Mouse (Mus musculus) stomach, postnatal 0 days (tissue): ENCODE measurements around the gene Ffar2. TPM values are rescaled to one million over a fixed set of nuclear protein-coding genes. Genes with fewer than 3 reads are reported as not detected.

ENCODE experiments used
- ATAC-seq: fragments of 200-750 bp; cut with Nextera tagmentation; 2 replicates; pipeline ENCODE4 v1.8.0; 2017; ENCODE audit not compliant: low FRiP score, low TSS enrichment
- DNase-seq: peaks from one replicate; pipeline ENCODE4 v3.0.0-alpha.2; 2016; ENCODE audit warnings: low spot score
- H3K27ac ChIP-seq: fragments of 300-500 bp; sonication (generic); replicated peaks from 2 replicates; pipeline ENCODE4 v1.5.1; 2014; ENCODE audit warnings: mild to moderate bottlenecking, control low read depth
- H3K27me3 ChIP-seq: fragments of 300-500 bp; sonication (generic); 2 replicates; pipeline ENCODE4 v1.6.1; 2014; ENCODE audit warnings: low read length; ENCODE audit not compliant: control insufficient read depth, insufficient read depth
- H3K36me3 ChIP-seq: fragments of 300-500 bp; sonication (generic); 2 replicates; pipeline ENCODE4 v1.6.1; 2014; ENCODE audit warnings: low read length, mixed read lengths; ENCODE audit not compliant: control insufficient read depth, insufficient read depth
- H3K4me1 ChIP-seq: fragments of 300-500 bp; sonication (generic); replicated peaks from 2 replicates; pipeline ENCODE4 v1.6.1; 2014; ENCODE audit warnings: antibody characterized with exemption; ENCODE audit not compliant: control insufficient read depth, insufficient read depth
- H3K4me2 ChIP-seq: fragments of 300-500 bp; sonication (generic); replicated peaks from 2 replicates; pipeline ENCODE4 v1.6.1; 2014; ENCODE audit warnings: low read depth, mild to moderate bottlenecking, control low read depth, moderate library complexity
- H3K4me3 ChIP-seq: fragments of 300-500 bp; sonication (generic); 2 replicates; pipeline ENCODE4 v1.5.1; 2014; ENCODE audit warnings: low read depth, low read length, control low read depth
- H3K9ac ChIP-seq: fragments of 300-500 bp; sonication (generic); 2 replicates; pipeline ENCODE4 v1.6.1; 2014; ENCODE audit warnings: mild to moderate bottlenecking, low read length, control low read depth, mixed read lengths
- H3K9me3 ChIP-seq: fragments of 300-500 bp; sonication (generic); 2 replicates; pipeline ENCODE4 v1.6.1; 2016; ENCODE audit warnings: low read length; ENCODE audit not compliant: control insufficient read depth
- CTCF ChIP-seq: IDR thresholded peaks from 2 replicates; pipeline ENCODE4 v1.5.1; 2016; ENCODE audit warnings: antibody characterized with exemption, low read depth, mild to moderate bottlenecking, moderate library complexity
- EP300 ChIP-seq: optimal IDR thresholded peaks from 2 replicates; pipeline ENCODE3; 2016; ENCODE audit warnings: antibody characterized with exemption
- WGBS: fragments of 180-500 bp; shearing (Covaris S2); extraction: QIAGEN DNeasy Blood & Tissue Kit; methylation state at CpG from one replicate; pipeline ENCODE4 v1.1.7; 2014; 5-methylcytosine and 5-hydroxymethylcytosine counted together
- polyA plus RNA-seq: library from polyadenylated mRNA; unstranded; fragments of >200 nt; fragmentation: Nextera tagmentation; extraction: Ambion mirVana; gene quantifications from 2 replicates; pipeline ENCODE4 v1.2.1, GENCODE M21; 2015

Gene Ffar2
- 1.7 TPM in 2 replicates for polyA plus RNA-seq

- WGBS = 83% methylated on average over 18 of the region's 18 CpGs
- DNase-seq = peak; percentile 46
- H3K4me1 ChIP-seq = no peaks in the 10 kb centered on the region
- ATAC-seq = 0 out of 2 replicates have a peak, but pooled peaks have one; percentile 27
- TF ChIP-seq CTCF (no peak), EP300 (no peak)
- H3K4me3 ChIP-seq = no peak within 1 kb of the TSS
- H3K4me2 ChIP-seq = no peak within 1 kb of the TSS
- no peaks in the 10 kb centered on the region for H3K27me3 ChIP-seq
- no peak within 1 kb of the TSS for H3K27ac ChIP-seq
- H3K9me3 ChIP-seq = no peaks in the 10 kb centered on the region
- H3K36me3 ChIP-seq = no peaks in the 10 kb centered on the region
- H3K9ac ChIP-seq = no peak within 1 kb of the TSS
These were observed at the start of gene Ffar2 for GRCm38 (mm10) chr7:30823675-30824074. Ffar2 (minus strand) TSS chr7:30823775.

- Histone ChIP-seq H3K9ac (no peak overlapping the region), H3K4me3 (no peak overlapping the region), H3K27ac (no peak overlapping the region), H3K4me1 (no peaks in the 10 kb centered on the region), H3K9me3 (no peaks in the 10 kb centered on the region), H3K27me3 (no peaks in the 10 kb centered on the region; the same call in 1 of the 2 replicates), H3K36me3 (no peaks in the 10 kb centered on the region), H3K4me2 (no peak overlapping the region)
- WGBS = 22% methylated on average over 15 of the region's 15 CpGs
- peak; percentile 67 for ATAC-seq
- DNase-seq = peak; percentile 85
- TF ChIP-seq EP300 = no peak
- peak; percentile 83 for TF ChIP-seq CTCF
These were observed 49.5 kb upstream of the Ffar2 start for GRCm38 (mm10) chr7:30873083-30873482.

DNA sequence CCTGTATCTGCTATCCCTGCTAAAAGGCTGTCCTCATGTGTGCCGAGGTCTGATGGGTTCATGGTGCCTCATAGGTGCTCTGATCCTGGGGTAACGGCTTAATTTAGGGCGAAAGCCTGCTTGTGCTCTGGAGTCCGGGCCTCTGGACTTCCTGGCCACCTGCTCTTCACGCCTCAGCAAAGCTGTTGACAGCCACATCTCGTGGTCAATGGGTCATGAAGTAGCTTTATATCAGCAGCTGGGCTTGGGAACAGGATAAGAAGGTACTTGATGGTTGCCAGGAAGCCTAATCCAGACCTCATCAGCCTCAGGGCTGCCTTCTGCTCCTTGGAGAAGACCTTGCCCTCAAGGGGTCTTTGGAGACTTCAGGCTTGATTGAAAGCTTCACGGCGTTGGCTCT is 39.8 kb upstream of the Ffar2 start:
- ATAC-seq = no peak
- Histone ChIP-seq H3K4me3 (no peak overlapping the region), H3K36me3 (no peaks in the 10 kb centered on the region), H3K27me3 (no peaks in the 10 kb centered on the region), H3K4me2 (no peak overlapping the region), H3K27ac (no peak overlapping the region), H3K9ac (no peak overlapping the region), H3K4me1 (no peaks in the 10 kb centered on the region), H3K9me3 (no peaks in the 10 kb centered on the region)
- DNase-seq = no peak
- TF ChIP-seq CTCF = no peak
- no peak for TF ChIP-seq EP300
- WGBS = 75% methylated on average over 8 of the region's 8 CpGs

- no peaks in the 10 kb centered on the region for H3K27me3 ChIP-seq
- no peak within 1 kb of the TSS for H3K9ac ChIP-seq
- H3K9me3 ChIP-seq = no peaks in the 10 kb centered on the region
- no peak within 1 kb of the TSS for H3K4me3 ChIP-seq
- no peaks in the 10 kb centered on the region for H3K4me1 ChIP-seq
- no peak within 1 kb of the TSS for H3K4me2 ChIP-seq
- 78% methylated on average over 12 of the region's 12 CpGs for WGBS
- no peaks in the 10 kb centered on the region for H3K36me3 ChIP-seq
- TF ChIP-seq EP300 = no peak
- TF ChIP-seq CTCF = no peak
- no peak within 1 kb of the TSS for H3K27ac ChIP-seq
- ATAC-seq (no peak), DNase-seq (no peak)
These were observed 37.9 kb upstream of the Ffar2 start, which contains the start of gene Ffar1 for GRCm38 (mm10) chr7:30861464-30861863. Ffar1 (minus strand) TSS chr7:30861564.

DNA sequence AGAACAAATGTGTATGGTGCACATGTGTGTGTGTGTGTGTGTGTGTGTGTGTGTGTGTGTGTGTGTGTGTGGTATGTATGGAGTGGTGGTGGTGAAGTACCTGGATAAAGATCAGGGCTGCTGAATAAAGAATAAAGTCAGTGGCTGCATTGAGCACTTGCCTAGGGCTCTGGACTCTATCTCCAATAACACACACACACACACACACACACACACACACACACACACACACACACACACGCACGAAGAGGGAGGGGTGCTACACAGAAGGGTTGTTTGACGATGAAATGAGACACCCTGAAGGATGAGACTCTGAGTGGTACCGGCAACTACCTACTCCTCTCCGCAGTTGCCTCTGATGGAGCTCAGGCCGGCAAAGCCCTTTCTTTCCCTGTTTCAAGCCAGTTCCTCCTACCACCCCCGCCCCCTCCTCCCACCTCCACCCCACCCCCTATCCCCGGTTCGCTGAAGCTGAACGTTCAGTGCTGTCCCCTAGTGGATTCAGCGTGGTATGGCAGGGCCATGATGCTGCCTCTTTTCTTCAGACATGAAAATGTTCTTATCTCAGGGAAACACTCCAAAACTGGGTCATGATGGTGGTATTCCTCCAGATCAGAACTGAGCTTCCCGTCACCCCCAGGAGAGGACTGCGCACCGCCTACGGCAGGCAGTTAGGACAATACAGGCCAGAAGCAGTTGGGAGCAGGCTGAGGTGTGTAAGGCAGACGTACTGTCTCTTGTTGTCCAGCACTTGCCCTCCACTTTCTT is 36.2 kb upstream of the Ffar2 start:
- H3K27ac ChIP-seq = no peak overlapping the region
- no peaks in the 10 kb centered on the region for H3K27me3 ChIP-seq
- H3K4me3 ChIP-seq = no peak overlapping the region
- H3K9me3 ChIP-seq = no peaks in the 10 kb centered on the region
- H3K36me3 ChIP-seq = no peaks in the 10 kb centered on the region
- DNase-seq = peak; percentile 75
- H3K4me2 ChIP-seq = peak overlapping the region; percentile 40
- 11% methylated on average over 15 of the region's 16 CpGs for WGBS
- H3K4me1 ChIP-seq = no peaks in the 10 kb centered on the region
- no peak for TF ChIP-seq EP300
- TF ChIP-seq CTCF = peak; percentile 82
- no peak overlapping the region for H3K9ac ChIP-seq
- peak; percentile 33 for ATAC-seq

GRCm38 (mm10) chr7:30859290-30859634 is 35.7 kb upstream of the Ffar2 start:
- ATAC-seq (peak; percentile 56), DNase-seq (peak; percentile 84)

More at GRCm38 (mm10) chr7:30859290-30859634, 35.7 kb upstream of the Ffar2 start:
- Histone ChIP-seq H3K4me1 (no peaks in the 10 kb centered on the region), H3K4me2 (no peak overlapping the region), H3K27me3 (no peaks in the 10 kb centered on the region), H3K9ac (no peak overlapping the region), H3K4me3 (no peak overlapping the region), H3K9me3 (no peaks in the 10 kb centered on the region), H3K27ac (no peak overlapping the region), H3K36me3 (no peaks in the 10 kb centered on the region)
- no peak for TF ChIP-seq EP300
- peak; percentile 92 for TF ChIP-seq CTCF
